9 mouse cellular contexts compared by ENCODE assay signal in the genomic region with DNA sequence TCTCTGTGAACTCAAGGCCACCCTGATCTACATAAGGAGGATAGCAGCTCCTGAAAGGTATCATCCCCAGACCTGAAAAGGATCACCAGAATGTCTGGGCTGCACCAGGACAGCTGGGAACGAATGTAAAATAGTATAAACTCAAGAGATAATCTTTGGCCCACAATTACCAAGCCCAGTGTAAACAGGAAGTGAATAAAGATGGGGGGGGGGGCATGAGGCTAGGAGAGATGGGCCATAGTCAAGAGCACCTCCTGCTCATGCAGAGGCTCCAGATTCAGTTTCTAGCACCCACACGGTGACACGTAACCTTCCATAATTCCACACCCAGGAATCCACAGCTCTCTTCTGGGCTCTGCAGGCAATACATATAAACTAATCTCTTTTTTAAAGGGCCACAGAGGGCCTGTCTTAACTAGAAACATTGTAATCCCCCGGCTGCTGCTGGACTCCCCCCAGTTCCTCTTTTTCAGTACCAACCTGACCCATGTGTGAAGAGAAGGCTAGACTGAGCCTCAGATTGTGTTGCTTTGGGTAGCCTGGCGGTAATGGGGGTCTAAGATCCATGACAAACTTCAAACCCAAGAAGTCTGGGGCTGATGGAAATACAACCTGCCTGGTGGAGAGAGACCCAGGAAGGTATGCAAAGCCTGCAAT. TPM values are rescaled to one million over a fixed set of nuclear protein-coding genes. Genes with fewer than 3 reads are reported as not detected.
A peak's percentile ranks its signal among the peaks of the same experiment; 100 is the strongest.
DNase-seq lines count a peak whose midpoint lies in the region; ATAC-seq lines count a peak whose summit lies in the region.
"Had no signal": no experiment of that assay in that cellular context is flagged by ENCODE, and none has a peak within 500 bp of the region (broad histone marks: within the 10 kb centered on the region; RNA-seq: fewer than 3 reads in every experiment).

No protein-coding gene starts in this region.

- WGBS in limb, embryonic 12.5 days = 82% methylated on average over 5 of the region's 5 CpGs
- 88% methylated on average over 5 of the region's 5 CpGs for WGBS in limb, embryonic 10.5 days
- 76% methylated on average over 5 of the region's 5 CpGs for WGBS in embryonic facial prominence, embryonic 14.5 days

- intact Hi-C loops in left cerebral cortex, postnatal 25 days (cut with DNase I) = no loop called here

- peak; percentile 52 for DNase-seq in CD4-positive, CD25-positive, alpha-beta regulatory T cell, adult 2 months (ENCODE audit: low read depth, low spot score)
- no peak for DNase-seq in limb, embryonic 10.5 days (ENCODE audit: low spot score)
- no peak for DNase-seq in embryonic facial prominence, embryonic 14.5 days (ENCODE audit: low spot score)
- no peak for DNase-seq in layer of hippocampus, adult 18-20 months (ENCODE audit: low spot score in 2 of 2)
- DNase-seq in left cerebral cortex, postnatal 25 days (ENCODE audit: low spot score in 2 of 2) = no peak

- H3K27me3 ChIP-seq in limb, embryonic 12.5 days = no peaks in the 10 kb centered on the region
- H3K27me3 ChIP-seq in limb, embryonic 10.5 days (ENCODE audit: low read depth, poor library complexity, severe bottlenecking) = no peaks in the 10 kb centered on the region
- no peaks in the 10 kb centered on the region for H3K27me3 ChIP-seq in embryonic facial prominence, embryonic 14.5 days (replicated peaks; ENCODE audit: control insufficient read depth, insufficient read depth, low read length)
- H3K27me3 ChIP-seq: neural tube, embryonic 15.5 days had no signal

- H3K4me1 ChIP-seq in limb, embryonic 12.5 days (replicated peaks) = peaks cover 56% of the 10 kb centered on the region
- H3K4me1 ChIP-seq in limb, embryonic 10.5 days = peaks cover 43% of the 10 kb centered on the region
- H3K4me1 ChIP-seq in embryonic facial prominence, embryonic 14.5 days (ENCODE audit: control insufficient read depth, insufficient read depth, low read length) = peaks cover 14% of the 10 kb centered on the region

- no peaks in the 10 kb centered on the region for H3K9me3 ChIP-seq in limb, embryonic 12.5 days
- H3K9me3 ChIP-seq in limb, embryonic 10.5 days (replicated peaks) = no peaks in the 10 kb centered on the region
- no peaks in the 10 kb centered on the region for H3K9me3 ChIP-seq in embryonic facial prominence, embryonic 14.5 days (ENCODE audit: control insufficient read depth, low read length)
- H3K9me3 ChIP-seq: neural tube, embryonic 15.5 days had no signal

- ATAC-seq in CD4-positive, CD25-positive, alpha-beta regulatory T cell, adult 4 months = no peak
- no peak for ATAC-seq in limb, embryonic 12.5 days (ENCODE audit: insufficient number of reproducible peaks, insufficient read depth, low FRiP score, low TSS enrichment, low read depth)
- ATAC-seq in embryonic facial prominence, embryonic 14.5 days (ENCODE audit: low read depth) = no peak
- peak; percentile 27; the same call in 1 of the 2 replicates for ATAC-seq in megakaryocyte progenitor cell, adult 5-6 weeks (replicated peaks; ENCODE audit: poor library complexity)

- H3K9ac ChIP-seq in limb, embryonic 12.5 days (replicated peaks) = no peak overlapping the region
- H3K9ac ChIP-seq in embryonic facial prominence, embryonic 14.5 days (ENCODE audit: low read depth, low read length) = no peak overlapping the region
- H3K9ac ChIP-seq: neural tube, embryonic 15.5 days had no signal

- peaks cover 18% of the 10 kb centered on the region; the same call in 1 of the 2 replicates for H3K36me3 ChIP-seq in limb, embryonic 12.5 days
- H3K36me3 ChIP-seq in limb, embryonic 10.5 days = peaks cover 27% of the 10 kb centered on the region
- H3K36me3 ChIP-seq in embryonic facial prominence, embryonic 14.5 days (ENCODE audit: control insufficient read depth, insufficient read depth, low read length) = 0 out of 2 replicates have a peak, but pooled peaks cover 5% of the 10 kb centered on the region

- H3K27ac ChIP-seq in limb, embryonic 12.5 days = peak overlapping the region; percentile 29; the same call in 1 of the 2 replicates
- H3K27ac ChIP-seq in limb, embryonic 10.5 days = no peak overlapping the region
- H3K27ac ChIP-seq in embryonic facial prominence, embryonic 14.5 days (replicated peaks; ENCODE audit: low read depth, low read length) = peak overlapping the region; percentile 52
- H3K27ac ChIP-seq: neural tube, embryonic 15.5 days had no signal

- H3K4me2 ChIP-seq in limb, embryonic 12.5 days = 0 out of 2 replicates have a peak overlapping the region, but pooled peaks have one; percentile 13
- no peak overlapping the region for H3K4me2 ChIP-seq in embryonic facial prominence, embryonic 14.5 days (ENCODE audit: low read depth, low read length)
- H3K4me2 ChIP-seq: neural tube, embryonic 15.5 days had no signal

- no peak overlapping the region for H3K4me3 ChIP-seq in limb, embryonic 12.5 days (replicated peaks)
- H3K4me3 ChIP-seq in limb, embryonic 10.5 days = no peak overlapping the region
- no peak overlapping the region for H3K4me3 ChIP-seq in embryonic facial prominence, embryonic 14.5 days (ENCODE audit: low read depth, low read length)
- H3K4me3 ChIP-seq: neural tube, embryonic 15.5 days had no signal

RNA-seq across cellular contexts. Expression of a gene that starts 11.4 kb away (rescaled TPM):
- polyA plus RNA-seq in CD4-positive, CD25-positive, alpha-beta regulatory T cell, adult 4 months (2017; shearing (Covaris generic)) = 100 to 1,000 TPM; 206 to 220 TPM
- polyA plus RNA-seq in limb, embryonic 12.5 days (2016; fragmentation: Nextera tagmentation; extraction: Ambion mirVana) = 40.0 and 43.1 TPM in 2 replicates
- polyA plus RNA-seq in limb, embryonic 10.5 days (2016; fragmentation: Nextera tagmentation; extraction: Ambion mirVana) = 30.6 and 39.2 TPM in 2 replicates
- polyA plus RNA-seq in embryonic facial prominence, embryonic 14.5 days (2014; fragmentation: Nextera tagmentation; extraction: Ambion mirVana) = 48.8 and 53.7 TPM in 2 replicates
- total RNA-seq in megakaryocyte progenitor cell, adult 5-6 weeks (2015) = 167 and 191 TPM in 2 replicates
- 238 and 338 TPM in 2 replicates for total RNA-seq in megakaryocyte progenitor cell, adult 5-6 weeks (2017)
- total RNA-seq in layer of hippocampus, adult 18-20 months (2021) = 10 to 100 TPM; 86.7 to 88.3 TPM
- total RNA-seq in left cerebral cortex, postnatal 25 days (2021) = 10 to 100 TPM; 69.9 to 75.5 TPM
